Mouse (Mus musculus): Measurements from ENCODE around the gene Cacfd1. TPM values are rescaled to one million over a fixed set of nuclear protein-coding genes. Genes with fewer than 3 reads are reported as not detected.

Gene Cacfd1
- polyA plus RNA-seq, 1 experiment from 2014 or later: 72.7 TPM

DNA sequence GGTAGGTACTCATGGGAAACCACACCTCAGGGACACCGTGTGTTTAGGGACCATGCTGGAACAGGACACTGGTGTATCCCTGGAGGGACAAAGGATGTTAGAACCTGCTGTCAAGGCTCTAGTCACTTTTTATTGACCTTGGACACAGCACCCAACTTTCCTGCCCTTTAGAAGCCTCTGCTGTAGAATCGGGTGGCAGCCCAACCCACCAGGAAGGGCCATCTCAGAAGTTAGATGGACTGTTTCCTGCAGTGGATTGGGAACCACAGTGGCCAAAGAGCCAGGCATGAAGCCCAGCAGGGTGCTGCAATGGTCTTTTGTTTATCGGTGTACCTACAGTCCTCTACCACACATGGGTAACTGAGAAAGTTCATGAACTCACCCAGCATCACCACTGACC, 34.9 kb downstream of the Cacfd1 start:
- H3K27me3 ChIP-seq: 0 out of 2 replicates have a peak, but pooled peaks cover 2% of the 10 kb centered on the region
- no peaks in the 10 kb centered on the region for H3K9me3 ChIP-seq (replicated peaks)
- no peak overlapping the region for H3K4me2 ChIP-seq (replicated peaks)
- no peaks in the 10 kb centered on the region for H3K4me1 ChIP-seq
- no peaks in the 10 kb centered on the region for H3K36me3 ChIP-seq
- no peak overlapping the region for H3K27ac ChIP-seq (replicated peaks)
- WGBS: 74% methylated on average over 3 of the region's 3 CpGs
- ATAC-seq (ENCODE audit: insufficient number of reproducible peaks, low FRiP score, low TSS enrichment, low read depth): no peak
- H3K9ac ChIP-seq: no peak overlapping the region
- H3K4me3 ChIP-seq (replicated peaks): no peak overlapping the region

GRCm38 (mm10) chr2:27045979-27046770, 36.4 kb downstream of the Cacfd1 start:
- ATAC-seq (ENCODE audit: insufficient number of reproducible peaks, low FRiP score, low TSS enrichment, low read depth): no peak

DNA sequence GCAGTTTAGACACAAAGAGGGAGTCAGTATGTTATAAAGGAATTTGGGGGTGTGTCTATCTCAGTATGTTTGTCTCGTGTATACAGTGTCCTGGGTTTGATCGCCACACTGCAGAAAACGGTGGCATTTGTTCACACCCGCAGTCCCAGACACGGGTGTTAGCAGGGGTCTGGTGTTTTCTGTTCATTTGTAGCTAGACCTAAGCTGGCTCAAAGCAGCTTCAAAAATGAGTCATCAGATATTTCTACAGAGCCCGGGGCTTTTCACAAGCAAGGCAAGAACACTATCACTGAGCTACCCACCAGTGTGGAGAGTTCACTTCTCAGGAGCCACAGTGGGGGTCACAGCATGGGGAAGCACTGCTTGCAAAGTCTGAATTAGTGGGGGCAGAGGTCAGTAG, 39.7 kb downstream of the Cacfd1 start:
- Histone ChIP-seq H3K4me2 (replicated peaks) (no peak overlapping the region), H3K4me1 (no peaks in the 10 kb centered on the region), H3K36me3 (no peaks in the 10 kb centered on the region), H3K4me3 (replicated peaks) (no peak overlapping the region), H3K9ac (no peak overlapping the region), H3K9me3 (replicated peaks) (no peaks in the 10 kb centered on the region), H3K27me3 (no peaks in the 10 kb centered on the region), H3K27ac (replicated peaks) (no peak overlapping the region)
- ATAC-seq (ENCODE audit: insufficient number of reproducible peaks, low FRiP score, low TSS enrichment, low read depth): no peak
- 49% methylated on average over 6 of the region's 6 CpGs for WGBS

More at GRCm38 (mm10) chr2:27045979-27046770, 36.4 kb downstream of the Cacfd1 start:
- H3K27me3 ChIP-seq: no peaks in the 10 kb centered on the region
- H3K27ac ChIP-seq (replicated peaks): no peak overlapping the region
- H3K4me2 ChIP-seq (replicated peaks): no peak overlapping the region
- H3K36me3 ChIP-seq: no peaks in the 10 kb centered on the region
- no peaks in the 10 kb centered on the region for H3K9me3 ChIP-seq (replicated peaks)
- WGBS: 66% methylated on average over 8 of the region's 8 CpGs
- H3K4me1 ChIP-seq: no peaks in the 10 kb centered on the region
- no peak overlapping the region for H3K9ac ChIP-seq
- H3K4me3 ChIP-seq (replicated peaks): no peak overlapping the region

DNA sequence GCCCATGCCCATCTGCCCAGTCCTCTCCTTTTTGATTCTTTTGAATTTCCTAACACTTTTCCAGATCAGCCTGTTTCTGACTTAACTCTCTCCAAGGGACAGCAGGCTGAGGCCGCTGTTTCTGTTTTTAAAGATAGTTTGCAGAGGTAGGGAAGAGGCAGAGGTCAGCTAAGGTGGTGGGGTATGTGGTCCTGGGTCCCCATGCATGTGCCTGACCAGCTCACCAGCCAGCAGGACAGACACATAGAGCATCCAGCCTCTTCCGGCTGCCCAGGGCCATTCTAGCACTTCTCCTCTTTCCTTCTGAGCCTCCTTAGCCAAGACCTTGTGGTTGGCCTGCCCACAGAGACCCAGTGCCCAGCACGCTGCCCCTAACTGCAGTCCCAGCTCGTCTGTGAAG, 48.5 kb downstream of the Cacfd1 start:
- WGBS: 39% methylated on average over 4 of the region's 4 CpGs
- Histone ChIP-seq H3K4me2 (replicated peaks) (no peak overlapping the region), H3K4me3 (replicated peaks) (no peak overlapping the region), H3K9me3 (replicated peaks) (no peaks in the 10 kb centered on the region), H3K27me3 (no peaks in the 10 kb centered on the region), H3K36me3 (no peaks in the 10 kb centered on the region), H3K27ac (replicated peaks) (no peak overlapping the region), H3K9ac (no peak overlapping the region), H3K4me1 (peaks cover 17% of the 10 kb centered on the region)
- no peak for ATAC-seq (ENCODE audit: insufficient number of reproducible peaks, low FRiP score, low TSS enrichment, low read depth)

GRCm38 (mm10) chr2:27058751-27059150, 49.0 kb downstream of the Cacfd1 start:
- Histone ChIP-seq H3K27me3 (no peaks in the 10 kb centered on the region), H3K36me3 (no peaks in the 10 kb centered on the region), H3K9me3 (replicated peaks) (no peaks in the 10 kb centered on the region), H3K4me1 (peaks cover 17% of the 10 kb centered on the region), H3K27ac (replicated peaks) (peak overlapping the region; percentile 63), H3K4me2 (replicated peaks) (peak overlapping the region; percentile 19; the same call in 1 of the 2 replicates), H3K9ac (no peak overlapping the region), H3K4me3 (replicated peaks) (no peak overlapping the region)
- ATAC-seq (ENCODE audit: insufficient number of reproducible peaks, low FRiP score, low TSS enrichment, low read depth): peak; percentile 59; the same call in 1 of the 2 replicates
- WGBS: 30% methylated on average over 12 of the region's 12 CpGs

DNA sequence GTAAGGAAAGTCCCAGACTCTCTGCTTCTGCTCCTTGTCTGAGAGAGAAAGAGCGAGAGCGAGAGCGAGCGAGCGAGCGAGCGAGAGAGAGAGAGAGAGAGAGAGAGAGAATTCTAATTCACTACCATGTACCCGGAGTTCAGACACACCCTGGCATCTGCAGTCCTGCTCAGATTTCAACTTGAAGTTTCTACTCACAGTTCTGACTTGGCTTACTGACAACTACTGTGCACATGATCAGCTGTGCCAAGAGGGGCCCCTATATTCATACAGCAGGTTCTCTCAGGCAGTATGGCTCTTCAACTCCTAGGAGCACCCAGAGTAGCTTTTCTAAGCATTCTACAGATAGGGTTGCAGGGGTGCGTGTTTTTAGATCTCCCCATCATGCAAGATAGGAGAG, 49.5 kb downstream of the Cacfd1 start:
- H3K4me1 ChIP-seq: peaks cover 17% of the 10 kb centered on the region
- 0 out of 2 replicates have a peak, but pooled peaks have one; percentile 16 for ATAC-seq (ENCODE audit: insufficient number of reproducible peaks, low FRiP score, low TSS enrichment, low read depth)
- H3K27me3 ChIP-seq: no peaks in the 10 kb centered on the region
- no peak overlapping the region for H3K9ac ChIP-seq
- no peaks in the 10 kb centered on the region for H3K9me3 ChIP-seq (replicated peaks)
- peak overlapping the region; percentile 19; the same call in 1 of the 2 replicates for H3K4me2 ChIP-seq (replicated peaks)
- H3K4me3 ChIP-seq (replicated peaks): no peak overlapping the region
- H3K36me3 ChIP-seq: no peaks in the 10 kb centered on the region
- H3K27ac ChIP-seq (replicated peaks): peak overlapping the region; percentile 63
- WGBS: 67% methylated on average over 9 of the region's 9 CpGs

GRCm38 (mm10) chr2:27067124-27067523, 57.4 kb downstream of the Cacfd1 start:
- H3K4me3 ChIP-seq (replicated peaks): no peak overlapping the region
- no peak overlapping the region for H3K27ac ChIP-seq (replicated peaks)
- H3K4me2 ChIP-seq (replicated peaks): no peak overlapping the region
- peaks cover 9% of the 10 kb centered on the region; the same call in 1 of the 2 replicates for H3K4me1 ChIP-seq
- H3K9me3 ChIP-seq (replicated peaks): no peaks in the 10 kb centered on the region
- WGBS: 74% methylated on average over 2 of the region's 2 CpGs
- no peak for ATAC-seq (ENCODE audit: insufficient number of reproducible peaks, low FRiP score, low TSS enrichment, low read depth)
- no peaks in the 10 kb centered on the region for H3K36me3 ChIP-seq
- H3K9ac ChIP-seq: no peak overlapping the region
- H3K27me3 ChIP-seq: no peaks in the 10 kb centered on the region

- Histone ChIP-seq H3K36me3 (no peaks in the 10 kb centered on the region), H3K4me1 (peaks cover 9% of the 10 kb centered on the region; the same call in 1 of the 2 replicates), H3K27ac (replicated peaks) (no peak overlapping the region), H3K4me2 (replicated peaks) (no peak overlapping the region), H3K27me3 (no peaks in the 10 kb centered on the region), H3K9ac (no peak overlapping the region), H3K9me3 (replicated peaks) (no peaks in the 10 kb centered on the region), H3K4me3 (replicated peaks) (no peak overlapping the region)
- WGBS: 39% methylated on average over 2 of the region's 2 CpGs
- ATAC-seq (ENCODE audit: insufficient number of reproducible peaks, low FRiP score, low TSS enrichment, low read depth): no peak
These were observed 58.3 kb downstream of the Cacfd1 start for GRCm38 (mm10) chr2:27067996-27068395.

DNA sequence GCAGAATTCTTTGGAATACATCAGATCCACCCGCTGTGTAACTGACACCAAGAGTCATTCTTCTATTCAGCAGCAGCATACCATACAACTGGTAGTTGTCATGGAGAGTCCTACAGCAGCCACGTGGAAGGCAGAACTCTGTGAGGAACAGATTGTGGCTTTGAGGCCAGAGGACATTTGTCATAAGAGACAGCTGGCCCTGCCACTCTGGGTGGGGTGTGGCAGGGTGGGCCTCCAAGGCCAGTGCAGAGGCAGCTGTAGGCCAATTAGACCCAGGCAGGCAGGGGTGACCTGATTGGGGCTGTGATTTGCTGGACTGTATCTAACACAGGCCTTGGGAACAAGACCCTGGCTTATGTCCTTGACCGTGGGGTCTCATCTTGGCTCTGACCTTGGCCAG, 59.9 kb downstream of the Cacfd1 start:
- H3K4me3 ChIP-seq (replicated peaks): no peak overlapping the region
- no peak overlapping the region for H3K27ac ChIP-seq (replicated peaks)
- H3K27me3 ChIP-seq: no peaks in the 10 kb centered on the region
- peak; percentile 44 for ATAC-seq (ENCODE audit: insufficient number of reproducible peaks, low FRiP score, low TSS enrichment, low read depth)
- H3K4me2 ChIP-seq (replicated peaks): no peak overlapping the region
- WGBS: 55% methylated on average over 3 of the region's 3 CpGs
- H3K4me1 ChIP-seq: peaks cover 9% of the 10 kb centered on the region; the same call in 1 of the 2 replicates
- no peaks in the 10 kb centered on the region for H3K9me3 ChIP-seq (replicated peaks)
- no peak overlapping the region for H3K9ac ChIP-seq
- no peaks in the 10 kb centered on the region for H3K36me3 ChIP-seq

- H3K9ac ChIP-seq: no peak overlapping the region
- ATAC-seq (ENCODE audit: insufficient number of reproducible peaks, low FRiP score, low TSS enrichment, low read depth): no peak
- no peaks in the 10 kb centered on the region for H3K27me3 ChIP-seq
- H3K4me3 ChIP-seq (replicated peaks): peak overlapping the region; percentile 23; the same call in 1 of the 2 replicates
- H3K36me3 ChIP-seq: no peaks in the 10 kb centered on the region
- 78% methylated on average over 2 of the region's 2 CpGs for WGBS
- H3K27ac ChIP-seq (replicated peaks): no peak overlapping the region
- no peak overlapping the region for H3K4me2 ChIP-seq (replicated peaks)
- H3K9me3 ChIP-seq (replicated peaks): no peaks in the 10 kb centered on the region
- peaks cover 9% of the 10 kb centered on the region; the same call in 1 of the 2 replicates for H3K4me1 ChIP-seq
These were observed 60.6 kb downstream of the Cacfd1 start for GRCm38 (mm10) chr2:27070247-27070813.
